Mouse (Mus musculus) megakaryocyte, embryonic 14.5 days (primary cell): ENCODE measurements around the gene Trappc11.

Experiments used
- FLI1 ChIP-seq: IDR thresholded peaks from 2 replicates; pipeline ENCODE4 v1.6.1; 2012; ENCODE audit warnings: low read length, inconsistent platforms, mixed read lengths
- GATA1 ChIP-seq: IDR thresholded peaks from 3 replicates; pipeline ENCODE4 v1.6.1; 2012; ENCODE audit warnings: mixed read lengths, low read length, inconsistent platforms, borderline replicate concordance

DNA sequence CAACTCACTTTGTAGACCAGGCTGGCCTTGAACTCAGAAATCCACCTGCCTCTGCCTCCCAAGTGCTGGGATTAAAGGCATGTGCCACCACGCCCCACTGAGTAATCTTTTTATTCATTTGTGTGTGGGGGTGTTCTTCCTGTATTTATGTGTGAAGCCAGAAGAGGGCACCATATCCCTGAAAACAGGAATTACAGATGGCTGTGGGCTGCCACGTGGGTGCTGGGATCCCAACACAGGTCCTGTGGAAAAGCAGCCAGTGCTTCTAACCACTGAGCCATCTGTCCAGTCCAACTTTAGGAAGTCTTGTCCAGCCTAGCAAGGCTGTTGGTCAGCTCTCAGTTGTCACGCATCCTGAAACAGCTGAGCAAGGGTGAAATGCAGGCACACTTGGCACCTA, 46.0 kb downstream of the Trappc11 start:
- no peak for TF ChIP-seq GATA1
- no peak for TF ChIP-seq FLI1
